Mouse (Mus musculus) forebrain, embryonic 12.5 days (tissue): ENCODE measurements around the gene Nkx2-5. TPM values are rescaled to one million over a fixed set of nuclear protein-coding genes. Genes with fewer than 3 reads are reported as not detected.

Experiments
- ATAC-seq: fragments of 200-750 bp; cut with Nextera tagmentation; 2 replicates; pipeline ENCODE4 v1.8.0; 2017; ENCODE audit warnings: moderate TSS enrichment; ENCODE audit not compliant: low FRiP score
- H3K27ac ChIP-seq: fragments of 300-500 bp; sonication (generic); 2 replicates; pipeline ENCODE4 v1.5.1; 2016; ENCODE audit warnings: mild to moderate bottlenecking
- H3K27me3 ChIP-seq: fragments of 300-500 bp; sonication (generic); 2 replicates; pipeline ENCODE4 v1.6.1; 2016; ENCODE audit warnings: mild to moderate bottlenecking
- H3K36me3 ChIP-seq: fragments of 300-500 bp; sonication (generic); replicated peaks from 2 replicates; pipeline ENCODE4 v1.6.1; 2016; ENCODE audit warnings: mild to moderate bottlenecking
- H3K4me1 ChIP-seq: fragments of 300-500 bp; sonication (generic); 2 replicates; pipeline ENCODE4 v1.6.1; 2016
- H3K4me2 ChIP-seq: fragments of 300-500 bp; sonication (generic); 2 replicates; pipeline ENCODE4 v1.6.1; 2016; ENCODE audit warnings: mild to moderate bottlenecking, moderate library complexity
- H3K4me3 ChIP-seq: fragments of 300-500 bp; sonication (generic); replicated peaks from 2 replicates; pipeline ENCODE4 v1.5.1; 2016; ENCODE audit warnings: mild to moderate bottlenecking
- H3K9ac ChIP-seq: fragments of 300-500 bp; sonication (generic); 2 replicates; pipeline ENCODE4 v1.6.1; 2016; ENCODE audit warnings: mild to moderate bottlenecking
- H3K9me3 ChIP-seq: fragments of 300-500 bp; sonication (generic); 2 replicates; pipeline ENCODE4 v1.6.1; 2016
- WGBS: fragments of 180-500 bp; shearing (Covaris S2); methylation state at CpG from one replicate; pipeline ENCODE4 v1.1.7; 2016; 5-methylcytosine and 5-hydroxymethylcytosine counted together
- polyA plus RNA-seq: library from polyadenylated mRNA; unstranded; fragments of >200 nt; fragmentation: Nextera tagmentation; extraction: Ambion mirVana; gene quantifications from 2 replicates; pipeline ENCODE4 v1.2.1, GENCODE M21; 2016

Gene Nkx2-5
- polyA plus RNA-seq, 1 experiment from 2014 or later = not detected

GRCm38 (mm10) chr17:26839718-26840438, 4.9 kb downstream of the Nkx2-5 start:
- H3K9ac ChIP-seq = no peak overlapping the region
- H3K4me1 ChIP-seq = peaks cover 13% of the 10 kb centered on the region
- peaks cover 100% of the 10 kb centered on the region for H3K27me3 ChIP-seq
- H3K4me3 ChIP-seq = no peak overlapping the region
- H3K36me3 ChIP-seq = no peaks in the 10 kb centered on the region
- H3K4me2 ChIP-seq = no peak overlapping the region
- WGBS = under 1% methylated on average over 26 of the region's 26 CpGs
- no peaks in the 10 kb centered on the region for H3K9me3 ChIP-seq
- no peak overlapping the region for H3K27ac ChIP-seq
- ATAC-seq = no peak

DNA sequence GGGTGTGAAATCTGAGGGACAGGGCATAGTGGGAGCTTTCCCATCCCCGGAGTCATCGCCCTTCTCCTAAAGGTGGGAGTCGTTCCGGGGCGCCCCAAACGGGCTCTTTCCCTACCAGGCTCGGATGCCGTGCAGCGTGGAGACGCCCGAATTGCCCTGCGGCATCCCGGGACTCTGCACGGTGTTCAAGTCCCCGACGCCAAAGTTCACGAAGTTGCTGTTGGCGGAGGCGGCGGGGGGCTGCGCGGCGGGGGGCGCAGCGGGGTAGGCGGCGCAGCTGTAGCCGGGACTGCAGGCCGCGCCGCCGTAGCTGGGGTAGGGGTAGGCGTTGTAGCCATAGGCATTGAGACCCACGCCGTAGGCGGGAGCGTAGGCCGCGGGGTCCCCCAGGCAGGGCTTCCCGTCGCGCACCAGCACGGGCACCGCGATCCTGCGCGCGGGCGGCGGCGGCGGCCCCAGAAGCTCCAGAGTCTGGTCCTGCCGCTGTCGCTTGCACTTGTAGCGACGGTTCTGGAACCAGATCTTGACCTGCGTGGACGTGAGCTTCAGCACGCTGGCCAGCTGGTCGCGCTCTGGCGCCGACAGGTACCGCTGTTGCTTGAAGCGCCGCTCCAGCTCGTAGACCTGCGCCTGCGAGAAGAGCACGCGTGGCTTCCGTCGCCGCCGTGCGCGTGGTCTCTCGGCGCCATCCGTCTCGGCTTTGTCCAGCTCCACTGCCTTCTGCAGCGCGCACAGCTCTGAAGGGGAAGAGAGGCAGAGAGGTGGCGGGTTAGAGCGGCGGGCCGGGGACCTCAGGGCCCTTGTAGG, 5.7 kb downstream of the Nkx2-5 start:
- Histone ChIP-seq H3K27me3 (peaks cover 100% of the 10 kb centered on the region), H3K36me3 (no peaks in the 10 kb centered on the region), H3K4me2 (no peak overlapping the region), H3K9ac (no peak overlapping the region), H3K4me1 (peaks cover 7% of the 10 kb centered on the region; the same call in 1 of the 2 replicates), H3K27ac (no peak overlapping the region), H3K9me3 (no peaks in the 10 kb centered on the region), H3K4me3 (peak overlapping the region; percentile 11)
- ATAC-seq = no peak
- WGBS = under 1% methylated on average over 87 of the region's 87 CpGs

- Histone ChIP-seq H3K36me3 (no peaks in the 10 kb centered on the region), H3K9ac (no peak overlapping the region), H3K4me2 (no peak overlapping the region), H3K27ac (no peak overlapping the region), H3K4me3 (no peak overlapping the region), H3K4me1 (peaks cover 6% of the 10 kb centered on the region; the same call in 1 of the 2 replicates), H3K27me3 (peaks cover 100% of the 10 kb centered on the region), H3K9me3 (no peaks in the 10 kb centered on the region)
- ATAC-seq = no peak
- 1% methylated on average over 37 of the region's 37 CpGs for WGBS
Measured at GRCm38 (mm10) chr17:26838191-26838910, 6.5 kb downstream of the Nkx2-5 start.

DNA sequence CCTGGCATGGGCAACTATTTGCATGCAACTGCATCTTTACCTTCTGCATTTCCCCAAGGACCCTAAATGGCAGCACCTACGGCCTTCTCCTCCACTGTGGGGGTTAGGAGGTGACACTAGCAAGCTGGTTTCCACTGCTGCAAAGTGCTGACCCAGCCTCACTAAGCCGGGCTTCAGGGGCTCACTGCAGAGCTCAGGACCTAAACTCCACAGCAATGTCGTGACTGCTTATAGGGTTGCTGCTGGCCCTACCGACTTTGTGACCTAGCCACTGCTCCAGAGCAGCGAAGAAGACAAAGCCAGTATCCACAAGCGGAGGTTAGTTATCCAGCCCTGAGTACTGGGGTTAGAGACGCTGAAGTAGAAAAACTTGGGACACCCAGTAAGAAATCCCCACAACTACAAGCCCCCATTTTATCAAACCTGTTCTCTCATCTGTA, 7.2 kb downstream of the Nkx2-5 start:
- Histone ChIP-seq H3K4me2 (no peak overlapping the region), H3K27me3 (peaks cover 97% of the 10 kb centered on the region), H3K9ac (no peak overlapping the region), H3K36me3 (no peaks in the 10 kb centered on the region), H3K4me1 (peaks cover 6% of the 10 kb centered on the region; the same call in 1 of the 2 replicates), H3K9me3 (no peaks in the 10 kb centered on the region), H3K4me3 (no peak overlapping the region), H3K27ac (no peak overlapping the region)
- ATAC-seq = no peak
- 1% methylated on average over 7 of the region's 7 CpGs for WGBS

DNA sequence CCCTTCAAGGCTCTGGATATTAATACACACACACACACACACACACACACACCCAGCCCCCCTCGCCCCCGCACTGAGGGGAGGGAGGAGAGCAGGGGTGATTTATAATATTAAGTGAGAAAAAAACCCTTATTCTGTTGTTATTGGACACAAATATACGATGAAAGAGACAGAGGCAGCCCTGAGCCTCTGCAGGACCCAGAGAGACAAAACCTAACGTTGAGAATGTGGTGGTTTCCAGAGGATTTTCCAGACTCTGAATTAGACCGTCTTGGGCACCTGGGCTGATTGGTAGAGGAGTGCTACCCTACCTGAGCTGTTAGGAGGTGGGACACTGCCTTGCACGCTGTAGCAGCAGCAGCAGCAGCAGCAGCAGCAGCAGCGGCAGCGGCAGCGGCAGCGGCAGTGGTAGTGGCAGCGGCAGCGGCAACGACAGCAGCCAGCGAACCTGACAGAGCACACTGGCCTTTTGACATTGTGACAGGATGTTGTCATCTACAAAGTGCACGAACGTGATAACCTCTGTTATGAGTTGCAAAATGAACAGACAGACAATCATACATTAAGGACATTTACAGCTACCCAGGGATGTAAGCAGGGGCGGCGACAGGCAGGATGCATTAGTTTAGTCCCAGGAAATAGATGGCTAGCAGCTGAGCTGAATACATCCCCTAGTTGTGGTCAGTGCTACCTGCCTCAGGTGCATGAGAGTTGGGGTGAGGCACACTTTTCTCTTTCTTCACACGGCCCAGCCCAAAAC, 7.8 kb downstream of the Nkx2-5 start:
- no peak overlapping the region for H3K27ac ChIP-seq
- peaks cover 97% of the 10 kb centered on the region for H3K27me3 ChIP-seq
- H3K4me3 ChIP-seq = no peak overlapping the region
- ATAC-seq = no peak
- no peak overlapping the region for H3K4me2 ChIP-seq
- WGBS = 1% methylated on average over 19 of the region's 19 CpGs
- no peak overlapping the region for H3K9ac ChIP-seq
- H3K9me3 ChIP-seq = no peaks in the 10 kb centered on the region
- peaks cover 6% of the 10 kb centered on the region; the same call in 1 of the 2 replicates for H3K4me1 ChIP-seq
- no peaks in the 10 kb centered on the region for H3K36me3 ChIP-seq

DNA sequence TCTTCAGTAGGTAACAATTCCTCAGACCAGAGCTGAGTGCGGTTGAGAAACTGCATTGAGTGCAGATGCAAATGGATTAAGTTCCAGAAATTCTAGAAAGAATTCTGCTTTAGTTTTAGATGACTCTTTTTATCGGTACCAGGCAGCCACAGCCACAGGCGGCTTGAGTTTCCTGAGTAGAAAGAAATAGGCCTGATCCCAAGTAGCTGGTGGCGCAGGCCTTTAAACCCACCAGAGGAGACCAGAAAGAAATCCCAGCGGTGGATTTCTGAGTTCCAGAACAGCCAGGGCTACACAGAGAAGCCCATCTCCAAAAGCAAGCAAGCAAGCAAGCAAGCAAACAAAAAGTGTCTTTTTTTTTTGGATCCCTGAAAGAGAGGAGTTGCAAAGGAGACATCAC, 8.4 kb downstream of the Nkx2-5 start:
- H3K4me3 ChIP-seq = no peak overlapping the region
- H3K36me3 ChIP-seq = no peaks in the 10 kb centered on the region
- H3K4me2 ChIP-seq = no peak overlapping the region
- H3K27ac ChIP-seq = no peak overlapping the region
- peaks cover 94% of the 10 kb centered on the region for H3K27me3 ChIP-seq
- H3K4me1 ChIP-seq = peaks cover 6% of the 10 kb centered on the region; the same call in 1 of the 2 replicates
- no peaks in the 10 kb centered on the region for H3K9me3 ChIP-seq
- ATAC-seq = no peak
- WGBS = 8% methylated on average over 5 of the region's 5 CpGs
- no peak overlapping the region for H3K9ac ChIP-seq

DNA sequence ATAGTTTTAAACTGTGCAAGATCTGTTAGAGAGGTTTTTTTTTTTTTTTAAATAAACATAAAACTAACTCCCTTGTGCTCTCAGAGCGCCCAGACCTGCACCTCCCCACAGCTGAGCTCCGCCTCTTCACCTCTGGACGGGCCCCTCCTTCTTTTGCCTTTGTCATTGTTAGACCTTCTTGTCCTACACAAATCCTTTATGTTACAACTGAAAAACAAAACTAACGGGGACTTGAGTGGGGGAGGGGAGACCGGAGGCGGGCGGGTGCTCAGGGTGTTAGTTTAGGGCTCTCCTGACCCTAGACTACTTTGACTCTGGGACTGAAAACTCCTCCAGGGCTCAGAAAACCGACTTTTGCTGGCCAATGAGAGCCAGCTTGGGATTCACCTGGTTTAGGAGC, 8.9 kb downstream of the Nkx2-5 start:
- Histone ChIP-seq H3K9ac (no peak overlapping the region), H3K27ac (no peak overlapping the region), H3K36me3 (no peaks in the 10 kb centered on the region), H3K4me2 (no peak overlapping the region), H3K4me1 (peaks cover 6% of the 10 kb centered on the region; the same call in 1 of the 2 replicates), H3K4me3 (no peak overlapping the region), H3K9me3 (no peaks in the 10 kb centered on the region), H3K27me3 (peaks cover 90% of the 10 kb centered on the region)
- 4% methylated on average over 8 of the region's 8 CpGs for WGBS
- no peak for ATAC-seq

GRCm38 (mm10) chr17:26834966-26835755, 9.6 kb downstream of the Nkx2-5 start:
- Histone ChIP-seq H3K4me2 (no peak overlapping the region), H3K27ac (no peak overlapping the region), H3K4me3 (no peak overlapping the region), H3K27me3 (peaks cover 82% of the 10 kb centered on the region), H3K9ac (no peak overlapping the region), H3K36me3 (no peaks in the 10 kb centered on the region), H3K4me1 (peaks cover 6% of the 10 kb centered on the region; the same call in 1 of the 2 replicates), H3K9me3 (no peaks in the 10 kb centered on the region)
- ATAC-seq = no peak
- 27% methylated on average over 5 of the region's 9 CpGs for WGBS

- H3K27me3 ChIP-seq = peaks cover 74% of the 10 kb centered on the region
- 75% methylated on average over 5 of the region's 5 CpGs for WGBS
- ATAC-seq = no peak
- no peak overlapping the region for H3K9ac ChIP-seq
- H3K27ac ChIP-seq = no peak overlapping the region
- H3K4me2 ChIP-seq = no peak overlapping the region
- H3K4me3 ChIP-seq = no peak overlapping the region
- no peaks in the 10 kb centered on the region for H3K9me3 ChIP-seq
- no peaks in the 10 kb centered on the region for H3K36me3 ChIP-seq
- H3K4me1 ChIP-seq = peaks cover 6% of the 10 kb centered on the region; the same call in 1 of the 2 replicates
Measured at GRCm38 (mm10) chr17:26834302-26834965, 10.4 kb downstream of the Nkx2-5 start.

DNA sequence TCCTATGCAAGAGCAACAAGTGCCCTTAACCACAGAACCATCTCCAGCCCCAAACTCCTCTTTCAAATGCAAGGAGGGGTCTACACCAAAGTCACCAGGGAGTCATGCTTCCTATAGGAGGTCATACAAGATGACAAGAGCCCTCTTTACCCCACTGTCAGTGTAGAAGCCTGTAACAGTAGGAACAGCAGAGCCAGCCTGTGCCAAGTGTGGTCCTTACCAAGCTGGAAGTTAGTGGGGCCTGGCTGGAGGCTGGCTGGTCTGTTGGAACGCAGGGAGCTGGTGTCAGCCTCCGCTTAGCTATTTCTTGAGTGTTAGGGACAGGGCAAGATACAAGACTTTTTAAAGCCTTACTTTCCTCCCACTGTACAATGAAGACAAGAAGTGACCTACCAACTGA, 11.0 kb downstream of the Nkx2-5 start:
- Histone ChIP-seq H3K27me3 (peaks cover 74% of the 10 kb centered on the region), H3K4me3 (no peak overlapping the region), H3K4me1 (no peaks in the 10 kb centered on the region), H3K9ac (no peak overlapping the region), H3K36me3 (no peaks in the 10 kb centered on the region), H3K27ac (no peak overlapping the region), H3K4me2 (no peak overlapping the region), H3K9me3 (no peaks in the 10 kb centered on the region)
- 88% methylated on average over 2 of the region's 2 CpGs for WGBS
- ATAC-seq = no peak

DNA sequence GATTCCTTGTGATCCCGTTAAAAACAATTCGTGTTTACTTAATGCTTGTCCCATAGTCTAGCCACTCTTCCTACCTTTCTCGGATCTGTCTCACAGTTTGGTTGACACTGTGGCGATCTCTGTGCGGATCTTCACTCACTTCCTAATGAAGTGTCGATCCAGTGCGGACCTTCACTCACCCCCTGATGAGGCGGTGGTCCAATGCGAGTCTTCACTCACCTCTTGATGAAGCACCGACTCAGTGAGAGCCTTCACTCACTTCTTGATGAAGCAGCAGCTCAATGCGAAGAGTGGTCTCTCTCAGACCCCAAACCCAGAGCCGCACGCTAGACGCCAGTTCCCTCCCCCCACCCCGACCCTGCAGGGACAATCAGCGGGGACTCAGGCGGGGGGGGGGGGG, 18.7 kb downstream of the Nkx2-5 start:
- WGBS = 74% methylated on average over 15 of the region's 17 CpGs
- no peak overlapping the region for H3K9ac ChIP-seq
- H3K4me2 ChIP-seq = no peak overlapping the region
- H3K9me3 ChIP-seq = no peaks in the 10 kb centered on the region
- peaks cover 13% of the 10 kb centered on the region; the same call in 1 of the 2 replicates for H3K27me3 ChIP-seq
- H3K4me1 ChIP-seq = no peaks in the 10 kb centered on the region
- no peak overlapping the region for H3K4me3 ChIP-seq
- no peaks in the 10 kb centered on the region for H3K36me3 ChIP-seq
- H3K27ac ChIP-seq = no peak overlapping the region
- no peak for ATAC-seq
